Mouse (Mus musculus) frontal cortex, adult 2 months (tissue): ENCODE measurements at regions not wholly inside any gene's neighbourhood (a gene's known extent, or its start where the extent isn't known, plus 50 kb on each side); places are given as distances from the start of the nearest gene placed in this dataset.

Experiments
- DNase-seq, 2 experiments: peaks; one replicate each; pipeline ENCODE4 v3.0.0; 2022; ENCODE audit warnings: low spot score in 1 of 2; ENCODE audit errors: extremely low spot score in 1 of 2

GRCm38 (mm10) chr2:180854349-180855004 is 66.3 kb downstream of the Ythdf1 start:
- no peak for DNase-seq

- no peak for DNase-seq
These were observed 70.8 kb upstream of the Bhlhe23 start for GRCm38 (mm10) chr2:180847497-180847896.

- DNase-seq: no peak
These were observed 68.3 kb upstream of the Bhlhe23 start for GRCm38 (mm10) chr2:180845011-180845410.

- no peak for DNase-seq
These were observed 67.0 kb upstream of the Bhlhe23 start for GRCm38 (mm10) chr2:180843669-180844068.

- DNase-seq: no peak
These were observed 62.4 kb upstream of the Bhlhe23 start for GRCm38 (mm10) chr2:180839126-180839525.

GRCm38 (mm10) chr2:180837996-180838395 is 61.3 kb upstream of the Bhlhe23 start:
- DNase-seq: no peak

GRCm38 (mm10) chr2:180837318-180837920 is 60.7 kb upstream of the Bhlhe23 start:
- DNase-seq: peak in 1 of 2 experiments; percentile 45

- no peak for DNase-seq
These were observed 59.4 kb upstream of the Bhlhe23 start for GRCm38 (mm10) chr2:180835936-180836602.

- DNase-seq: no peak
These were observed 56.0 kb upstream of the Bhlhe23 start for GRCm38 (mm10) chr2:180832711-180833110.

- DNase-seq: no peak
These were observed 53.9 kb upstream of the Bhlhe23 start for GRCm38 (mm10) chr2:180830607-180831006.

- DNase-seq: no peak
These were observed 51.4 kb upstream of the Bhlhe23 start for GRCm38 (mm10) chr2:180828086-180828485.

GRCm38 (mm10) chr2:180826742-180827141 is 50.0 kb upstream of the Bhlhe23 start:
- DNase-seq: no peak
